Mouse (Mus musculus) intestine, postnatal 0 days (tissue): ENCODE measurements around the gene Gzmm. TPM values are rescaled to one million over a fixed set of nuclear protein-coding genes. Genes with fewer than 3 reads are reported as not detected.

Experiments used
- ATAC-seq: fragments of 200-750 bp; cut with Nextera tagmentation; 2 replicates; pipeline ENCODE4 v1.8.0; 2017; ENCODE audit warnings: mild to moderate bottlenecking, moderate TSS enrichment, moderate library complexity
- H3K27ac ChIP-seq: fragments of 300-500 bp; sonication (generic); 2 replicates; pipeline ENCODE4 v1.5.1; 2014; ENCODE audit warnings: mild to moderate bottlenecking, low read depth, low read length, moderate library complexity
- H3K27me3 ChIP-seq: fragments of 300-500 bp; sonication (generic); replicated peaks from 2 replicates; pipeline ENCODE4 v1.6.1; 2014; ENCODE audit warnings: low read length, mixed read lengths; ENCODE audit not compliant: control insufficient read depth, insufficient read depth
- H3K36me3 ChIP-seq: fragments of 300-500 bp; sonication (generic); 2 replicates; pipeline ENCODE4 v1.6.1; 2014; ENCODE audit warnings: mild to moderate bottlenecking, moderate library complexity; ENCODE audit not compliant: control insufficient read depth, insufficient read depth
- H3K4me1 ChIP-seq: fragments of 300-500 bp; sonication (generic); replicated peaks from 2 replicates; pipeline ENCODE4 v1.6.1; 2014; ENCODE audit warnings: antibody characterized with exemption, low read length, mixed read lengths; ENCODE audit not compliant: control insufficient read depth, insufficient read depth
- H3K4me2 ChIP-seq: fragments of 300-500 bp; sonication (generic); replicated peaks from 2 replicates; pipeline ENCODE4 v1.6.1; 2014; ENCODE audit warnings: low read depth, mild to moderate bottlenecking, moderate library complexity
- H3K4me3 ChIP-seq: fragments of 300-500 bp; sonication (generic); 2 replicates; pipeline ENCODE4 v1.5.1; 2014; ENCODE audit warnings: low read depth, low read length
- H3K9ac ChIP-seq: fragments of 300-500 bp; sonication (generic); 2 replicates; pipeline ENCODE4 v1.6.1; 2014; ENCODE audit warnings: mild to moderate bottlenecking, low read depth, low read length
- H3K9me3 ChIP-seq: fragments of 300-500 bp; sonication (generic); 2 replicates; pipeline ENCODE4 v1.6.1; 2016; ENCODE audit warnings: mixed run types; ENCODE audit not compliant: control insufficient read depth
- CTCF ChIP-seq: sonication (generic); IDR thresholded peaks from 2 replicates; pipeline ENCODE4 v1.5.1; 2016; ENCODE audit warnings: low read depth, mild to moderate bottlenecking, control low read depth, antibody characterized with exemption, moderate library complexity
- WGBS: fragments of 180-500 bp; shearing (Covaris S2); extraction: QIAGEN DNeasy Blood & Tissue Kit; methylation state at CpG from one replicate; pipeline ENCODE4 v1.1.7; 2014; 5-methylcytosine and 5-hydroxymethylcytosine counted together
- polyA plus RNA-seq: library from polyadenylated mRNA; unstranded; fragments of >200 nt; fragmentation: Nextera tagmentation; extraction: Ambion mirVana; gene quantifications from 2 replicates; pipeline ENCODE4 v1.2.1, GENCODE M21; 2015

Gene Gzmm
- polyA plus RNA-seq, 1 experiment from 2014 or later: 0.26 TPM

GRCm38 (mm10) chr10:79687513-79687912 is 1.3 kb upstream of the Gzmm start:
- WGBS: 90% methylated on average over 6 of the region's 6 CpGs
- Histone ChIP-seq H3K9ac (no peak overlapping the region), H3K4me1 (no peaks in the 10 kb centered on the region; the same call in 1 of the 2 replicates), H3K27me3 (no peaks in the 10 kb centered on the region), H3K36me3 (peaks cover 50% of the 10 kb centered on the region), H3K4me3 (no peak overlapping the region), H3K27ac (no peak overlapping the region), H3K4me2 (no peak overlapping the region), H3K9me3 (no peaks in the 10 kb centered on the region)
- no peak for TF ChIP-seq CTCF
- no peak for ATAC-seq

GRCm38 (mm10) chr10:79689178-79689577 is 358 bp downstream of the Gzmm start:
- H3K4me2 ChIP-seq: no peak overlapping the region
- no peak for TF ChIP-seq CTCF
- H3K9me3 ChIP-seq: no peaks in the 10 kb centered on the region
- H3K27me3 ChIP-seq: no peaks in the 10 kb centered on the region
- H3K4me1 ChIP-seq: no peaks in the 10 kb centered on the region
- peaks cover 50% of the 10 kb centered on the region for H3K36me3 ChIP-seq
- WGBS: 92% methylated on average over 3 of the region's 3 CpGs
- ATAC-seq: no peak
- H3K4me3 ChIP-seq: no peak overlapping the region
- no peak overlapping the region for H3K9ac ChIP-seq
- H3K27ac ChIP-seq: no peak overlapping the region

DNA sequence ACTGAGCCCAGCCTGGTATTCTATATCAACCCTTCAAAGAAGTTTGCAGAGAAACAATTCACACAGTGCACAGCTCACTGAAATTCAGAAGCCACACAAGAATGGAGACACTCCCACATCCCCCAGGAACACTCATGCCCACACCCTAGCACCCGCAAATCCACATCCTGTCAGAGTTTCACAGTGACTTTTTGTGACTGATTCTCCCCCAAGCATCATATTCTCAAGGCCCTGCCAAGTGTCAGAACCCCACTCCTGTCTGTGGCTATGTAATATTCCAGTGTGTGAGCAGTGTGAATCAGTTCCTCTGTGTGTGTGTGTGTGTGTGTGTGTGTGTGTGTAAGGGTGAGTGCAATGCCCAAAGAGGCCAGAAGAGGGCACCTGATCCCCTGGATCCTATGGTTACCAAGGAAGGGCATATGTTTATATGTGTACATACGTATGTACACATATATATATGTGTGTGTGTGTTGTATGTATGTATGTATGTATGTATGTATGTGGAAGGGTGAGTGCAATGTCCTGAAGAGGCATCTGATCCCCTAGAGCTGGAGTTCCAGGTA is 3.2 kb downstream of the Gzmm start:
- no peak overlapping the region for H3K27ac ChIP-seq
- peaks cover 8% of the 10 kb centered on the region for H3K4me1 ChIP-seq
- no peak overlapping the region for H3K4me3 ChIP-seq
- H3K4me2 ChIP-seq: no peak overlapping the region
- peak; percentile 48 for TF ChIP-seq CTCF
- WGBS: 96% methylated on average over 2 of the region's 2 CpGs
- H3K27me3 ChIP-seq: no peaks in the 10 kb centered on the region
- ATAC-seq: no peak
- no peaks in the 10 kb centered on the region for H3K9me3 ChIP-seq
- no peak overlapping the region for H3K9ac ChIP-seq
- H3K36me3 ChIP-seq: peaks cover 21% of the 10 kb centered on the region

GRCm38 (mm10) chr10:79693580-79694378 is 5.0 kb downstream of the Gzmm start:
- ATAC-seq: no peak
- Histone ChIP-seq H3K9ac (no peak overlapping the region), H3K9me3 (no peaks in the 10 kb centered on the region), H3K36me3 (peaks cover 5% of the 10 kb centered on the region), H3K27ac (no peak overlapping the region), H3K27me3 (no peaks in the 10 kb centered on the region), H3K4me1 (peaks cover 21% of the 10 kb centered on the region), H3K4me3 (no peak overlapping the region), H3K4me2 (no peak overlapping the region)
- no peak for TF ChIP-seq CTCF
- 71% methylated on average over 12 of the region's 12 CpGs for WGBS

DNA sequence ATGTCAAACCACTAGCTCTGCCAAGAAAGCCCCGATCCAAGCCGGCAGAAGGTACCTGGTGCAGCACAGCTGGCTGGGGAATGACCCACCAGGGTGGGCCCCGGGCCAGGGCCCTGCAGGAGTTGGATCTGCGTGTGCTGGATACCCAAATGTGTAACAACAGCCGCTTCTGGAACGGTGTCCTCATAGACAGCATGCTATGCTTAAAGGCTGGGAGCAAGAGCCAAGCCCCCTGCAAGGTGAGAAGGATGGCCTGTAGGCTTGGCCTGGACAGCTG is 5.5 kb downstream of the Gzmm start:
- Histone ChIP-seq H3K9me3 (no peaks in the 10 kb centered on the region), H3K27me3 (no peaks in the 10 kb centered on the region), H3K9ac (no peak overlapping the region), H3K4me2 (no peak overlapping the region), H3K36me3 (no peaks in the 10 kb centered on the region; the same call in 1 of the 2 replicates), H3K4me1 (peaks cover 21% of the 10 kb centered on the region), H3K4me3 (no peak overlapping the region), H3K27ac (no peak overlapping the region)
- no peak for TF ChIP-seq CTCF
- no peak for ATAC-seq
- WGBS: 81% methylated on average over 6 of the region's 6 CpGs

- WGBS: 37% methylated on average over 13 of the region's 13 CpGs
- Histone ChIP-seq H3K4me1 (peaks cover 21% of the 10 kb centered on the region), H3K9ac (no peak overlapping the region), H3K27ac (peak overlapping the region; percentile 57), H3K9me3 (no peaks in the 10 kb centered on the region), H3K4me3 (no peak overlapping the region), H3K4me2 (peak overlapping the region; percentile 4; the same call in 1 of the 2 replicates), H3K27me3 (no peaks in the 10 kb centered on the region), H3K36me3 (no peaks in the 10 kb centered on the region)
- ATAC-seq: peak; percentile 37
- TF ChIP-seq CTCF: peak; percentile 97
These were observed 6.7 kb downstream of the Gzmm start for GRCm38 (mm10) chr10:79695231-79696128.
